Mouse (Mus musculus) intestine, embryonic 15.5 days (tissue): ENCODE data around the gene Cenpo. TPM values are rescaled to one million over a fixed set of nuclear protein-coding genes. Genes with fewer than 3 reads are reported as not detected.

Experiments used
- ATAC-seq: fragments of 200-750 bp; cut with Nextera tagmentation; 2 replicates; pipeline ENCODE4 v1.8.0; 2017; ENCODE audit warnings: moderate TSS enrichment, moderate library complexity
- H3K27ac ChIP-seq: fragments of 300-500 bp; sonication (generic); 2 replicates; pipeline ENCODE4 v1.5.1; 2015; ENCODE audit warnings: mild to moderate bottlenecking, inconsistent platforms
- H3K27me3 ChIP-seq: fragments of 300-500 bp; sonication (generic); replicated peaks from 2 replicates; pipeline ENCODE4 v1.6.1; 2015; ENCODE audit warnings: inconsistent platforms
- H3K36me3 ChIP-seq: fragments of 300-500 bp; sonication (generic); 2 replicates; pipeline ENCODE4 v1.6.1; 2015; ENCODE audit warnings: inconsistent platforms
- H3K4me1 ChIP-seq: fragments of 300-500 bp; sonication (generic); replicated peaks from 2 replicates; pipeline ENCODE4 v1.6.1; 2015; ENCODE audit warnings: inconsistent platforms
- H3K4me2 ChIP-seq: fragments of 300-500 bp; sonication (generic); replicated peaks from 2 replicates; pipeline ENCODE4 v1.6.1; 2015; ENCODE audit warnings: mild to moderate bottlenecking, inconsistent platforms
- H3K4me3 ChIP-seq: fragments of 300-500 bp; sonication (generic); replicated peaks from 2 replicates; pipeline ENCODE4 v1.5.1; 2015; ENCODE audit warnings: inconsistent platforms
- H3K9ac ChIP-seq: fragments of 300-500 bp; sonication (generic); 2 replicates; pipeline ENCODE4 v1.6.1; 2015; ENCODE audit warnings: inconsistent platforms
- H3K9me3 ChIP-seq: fragments of 300-500 bp; sonication (generic); 2 replicates; pipeline ENCODE4 v1.6.1; 2016; ENCODE audit warnings: inconsistent platforms
- WGBS: fragments of 180-500 bp; shearing (Covaris S2); methylation state at CpG from one replicate; pipeline ENCODE4 v1.1.7; 2015; 5-methylcytosine and 5-hydroxymethylcytosine counted together
- polyA plus RNA-seq: library from polyadenylated mRNA; unstranded; fragments of >200 nt; fragmentation: Nextera tagmentation; extraction: Ambion mirVana; gene quantifications from 2 replicates; pipeline ENCODE4 v1.2.1, GENCODE M21; 2015

Cenpo gene
- polyA plus RNA-seq, 1 experiment from 2014 or later = 12.8 TPM

GRCm38 (mm10) chr12:4193025-4193740 is 40.9 kb downstream of the Cenpo start:
- ATAC-seq = 0 out of 2 replicates have a peak, but pooled peaks have one; percentile 40
- Histone ChIP-seq H3K27ac (peak overlapping the region; percentile 51), H3K9ac (no peak overlapping the region), H3K27me3 (no peaks in the 10 kb centered on the region), H3K36me3 (peaks cover 5% of the 10 kb centered on the region; the same call in 1 of the 2 replicates), H3K4me2 (no peak overlapping the region), H3K4me3 (no peak overlapping the region), H3K9me3 (no peaks in the 10 kb centered on the region), H3K4me1 (peaks cover 25% of the 10 kb centered on the region)
- WGBS = 44% methylated on average over 10 of the region's 10 CpGs

- Histone ChIP-seq H3K27me3 (no peaks in the 10 kb centered on the region), H3K4me3 (no peak overlapping the region), H3K27ac (peak overlapping the region; percentile 51), H3K4me1 (peaks cover 25% of the 10 kb centered on the region), H3K4me2 (no peak overlapping the region), H3K9me3 (no peaks in the 10 kb centered on the region), H3K9ac (no peak overlapping the region), H3K36me3 (no peaks in the 10 kb centered on the region)
- 53% methylated on average over 6 of the region's 6 CpGs for WGBS
- no peak for ATAC-seq
Observed at GRCm38 (mm10) chr12:4192514-4192913, 41.6 kb downstream of the Cenpo start.

DNA sequence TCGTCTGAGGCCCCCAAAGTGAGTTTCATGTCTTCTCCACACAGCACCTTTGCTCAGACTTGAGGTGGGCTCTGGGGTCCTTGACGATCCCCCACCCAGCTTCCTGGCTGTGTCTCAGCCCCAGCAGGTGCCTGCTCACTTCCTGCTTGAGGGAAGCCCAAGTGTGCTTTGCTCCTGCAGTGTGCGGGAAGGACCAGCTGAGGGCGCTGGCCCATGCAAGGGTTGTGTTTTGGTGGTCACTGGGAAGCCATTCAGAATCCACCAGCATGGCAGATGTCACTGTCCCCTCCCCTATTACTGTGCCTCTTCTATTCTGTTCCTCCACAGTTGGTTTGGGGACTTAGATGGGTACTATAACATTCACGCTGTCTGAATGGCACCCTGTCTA is 45.0 kb downstream of the Cenpo start:
- H3K9me3 ChIP-seq = no peaks in the 10 kb centered on the region
- no peak overlapping the region for H3K9ac ChIP-seq
- 46% methylated on average over 5 of the region's 5 CpGs for WGBS
- H3K27ac ChIP-seq = no peak overlapping the region
- ATAC-seq = peak; percentile 30; the same call in 1 of the 2 replicates
- H3K4me3 ChIP-seq = no peak overlapping the region
- no peak overlapping the region for H3K4me2 ChIP-seq
- no peaks in the 10 kb centered on the region for H3K27me3 ChIP-seq
- H3K4me1 ChIP-seq = peaks cover 25% of the 10 kb centered on the region
- no peaks in the 10 kb centered on the region for H3K36me3 ChIP-seq

- Histone ChIP-seq H3K27me3 (no peaks in the 10 kb centered on the region), H3K9me3 (no peaks in the 10 kb centered on the region), H3K4me3 (no peak overlapping the region), H3K27ac (peak overlapping the region; percentile 54), H3K36me3 (no peaks in the 10 kb centered on the region), H3K9ac (no peak overlapping the region), H3K4me2 (no peak overlapping the region), H3K4me1 (peaks cover 21% of the 10 kb centered on the region)
- peak; percentile 77 for ATAC-seq
- 31% methylated on average over 14 of the region's 14 CpGs for WGBS
Observed at GRCm38 (mm10) chr12:4188171-4189059, 45.7 kb downstream of the Cenpo start.

DNA sequence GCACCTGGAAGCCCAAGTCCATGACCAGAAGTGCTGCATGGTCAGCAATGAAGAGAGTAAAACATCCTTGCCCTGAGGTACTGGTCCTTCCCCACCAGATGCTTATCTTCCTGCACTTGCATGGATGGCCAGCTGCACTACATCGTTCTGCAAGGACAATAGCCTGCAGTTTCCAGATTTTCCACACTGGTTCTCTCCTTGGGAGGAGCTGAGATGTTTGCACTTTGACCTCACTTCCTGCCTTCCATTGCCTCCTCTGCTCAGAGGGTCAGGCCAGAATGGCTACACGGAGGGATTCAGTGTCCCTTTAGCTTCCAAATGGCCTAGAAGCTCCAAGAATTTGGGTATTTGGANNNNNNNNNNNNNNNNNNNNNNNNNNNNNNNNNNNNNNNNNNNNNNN is 49.4 kb downstream of the Cenpo start:
- no peak overlapping the region for H3K27ac ChIP-seq

DNA sequence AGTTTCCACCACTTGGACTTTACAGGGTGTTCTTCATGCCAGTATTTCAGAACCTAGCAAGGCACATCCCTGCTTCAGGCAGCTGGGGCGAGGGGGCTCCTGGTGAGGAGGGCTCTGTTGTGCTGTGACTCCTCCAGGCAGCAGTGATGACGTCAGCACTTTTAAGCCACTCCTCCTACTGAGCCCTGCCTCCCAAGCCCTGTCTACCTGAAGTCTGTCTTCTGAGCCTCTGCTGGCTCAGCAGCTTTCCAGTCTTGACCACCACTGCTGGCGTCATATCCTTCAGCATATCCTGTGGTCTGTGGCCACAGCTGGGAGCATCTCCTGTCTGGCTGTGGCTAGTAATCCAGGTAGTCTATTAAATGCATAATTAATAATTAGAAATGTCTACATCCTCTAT is 53.6 kb downstream of the Cenpo start:
- peaks cover 7% of the 10 kb centered on the region; the same call in 1 of the 2 replicates for H3K4me1 ChIP-seq
- H3K27me3 ChIP-seq = no peaks in the 10 kb centered on the region
- ATAC-seq = no peak
- no peak overlapping the region for H3K9ac ChIP-seq
- H3K9me3 ChIP-seq = no peaks in the 10 kb centered on the region
- H3K27ac ChIP-seq = no peak overlapping the region
- no peaks in the 10 kb centered on the region for H3K36me3 ChIP-seq
- H3K4me3 ChIP-seq = no peak overlapping the region
- 59% methylated on average over 3 of the region's 3 CpGs for WGBS
- H3K4me2 ChIP-seq = no peak overlapping the region

More for the DNA sequence above, 49.4 kb downstream of the Cenpo start:
- Histone ChIP-seq H3K36me3 (no peaks in the 10 kb centered on the region), H3K4me2 (no peak overlapping the region), H3K9ac (no peak overlapping the region), H3K4me3 (no peak overlapping the region), H3K27me3 (no peaks in the 10 kb centered on the region), H3K9me3 (no peaks in the 10 kb centered on the region), H3K4me1 (peaks cover 8% of the 10 kb centered on the region)
- 38% methylated on average over 2 of the region's 2 CpGs for WGBS
- no peak for ATAC-seq

- H3K27me3 ChIP-seq = no peaks in the 10 kb centered on the region
- H3K4me2 ChIP-seq = no peak overlapping the region
- H3K27ac ChIP-seq = no peak overlapping the region
- no peaks in the 10 kb centered on the region for H3K9me3 ChIP-seq
- H3K36me3 ChIP-seq = no peaks in the 10 kb centered on the region
- no peak overlapping the region for H3K9ac ChIP-seq
- H3K4me3 ChIP-seq = no peak overlapping the region
- peaks cover 7% of the 10 kb centered on the region; the same call in 1 of the 2 replicates for H3K4me1 ChIP-seq
- ATAC-seq = no peak
- WGBS = 71% methylated on average over 6 of the region's 6 CpGs
Observed at GRCm38 (mm10) chr12:4179671-4180233, 54.3 kb downstream of the Cenpo start.

DNA sequence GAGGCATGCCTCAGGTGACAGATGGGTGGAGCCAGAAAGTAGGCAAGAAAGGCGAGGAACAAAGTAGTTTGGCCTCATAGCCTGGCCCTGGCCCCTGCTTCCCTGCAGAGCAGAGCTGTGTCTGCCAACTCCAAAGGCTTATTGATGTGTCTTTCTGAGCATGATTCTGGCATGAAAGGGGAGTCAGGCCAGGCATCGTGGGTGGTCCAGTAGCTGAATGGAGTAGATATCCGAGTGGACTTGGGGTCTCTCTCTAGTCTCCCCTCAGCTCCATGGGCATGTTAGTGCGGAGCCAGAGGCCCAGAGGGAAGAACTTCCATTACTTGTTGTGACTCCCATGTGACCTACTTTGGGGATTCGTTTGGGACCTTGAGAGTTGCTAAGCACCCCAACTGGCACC is 55.3 kb downstream of the Cenpo start:
- Histone ChIP-seq H3K9ac (no peak overlapping the region), H3K27ac (no peak overlapping the region), H3K36me3 (no peaks in the 10 kb centered on the region), H3K4me3 (no peak overlapping the region), H3K4me1 (peaks cover 7% of the 10 kb centered on the region; the same call in 1 of the 2 replicates), H3K9me3 (no peaks in the 10 kb centered on the region), H3K4me2 (no peak overlapping the region), H3K27me3 (no peaks in the 10 kb centered on the region)
- 0 out of 2 replicates have a peak, but pooled peaks have one; percentile 21 for ATAC-seq
- WGBS = 42% methylated on average over 5 of the region's 5 CpGs

DNA sequence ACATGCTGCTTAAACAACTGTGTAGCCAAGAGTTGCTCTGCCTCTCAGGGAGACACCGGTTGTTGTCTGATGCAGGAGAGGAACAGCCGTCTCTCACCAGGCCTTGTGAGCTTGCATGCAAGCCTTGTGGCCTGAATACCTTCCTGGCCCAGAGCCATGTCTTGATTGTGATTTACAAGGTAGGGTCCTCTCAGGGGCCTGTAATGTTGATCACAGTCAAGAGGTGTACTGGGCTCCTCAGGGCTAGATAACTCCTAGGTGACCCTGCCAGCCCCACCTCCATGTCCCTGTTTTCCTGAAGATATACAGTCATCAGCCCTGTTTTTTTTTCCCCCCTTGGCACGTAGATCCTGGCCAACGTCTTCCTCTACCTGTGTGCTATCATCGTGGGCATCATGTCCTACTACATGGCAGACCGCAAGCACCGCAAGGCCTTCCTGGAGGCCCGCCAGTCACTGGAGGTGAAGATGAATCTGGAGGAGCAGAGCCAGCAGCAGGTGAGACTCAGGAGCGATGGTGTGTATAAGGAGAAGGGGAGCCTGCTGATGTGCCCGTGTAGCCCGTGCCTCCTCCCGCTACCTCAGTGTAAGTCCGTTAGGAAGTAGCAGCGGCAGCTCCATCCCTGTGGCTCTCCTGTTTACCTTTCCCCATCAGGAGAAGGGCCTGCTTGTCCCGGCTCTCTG is 60.8 kb downstream of the Cenpo start:
- no peak for ATAC-seq
- H3K4me1 ChIP-seq = 0 out of 2 replicates have a peak, but pooled peaks cover 2% of the 10 kb centered on the region
- no peaks in the 10 kb centered on the region for H3K27me3 ChIP-seq
- H3K36me3 ChIP-seq = no peaks in the 10 kb centered on the region
- H3K27ac ChIP-seq = no peak overlapping the region
- no peak overlapping the region for H3K4me2 ChIP-seq
- no peak overlapping the region for H3K4me3 ChIP-seq
- WGBS = 66% methylated on average over 15 of the region's 15 CpGs
- no peak overlapping the region for H3K9ac ChIP-seq
- H3K9me3 ChIP-seq = no peaks in the 10 kb centered on the region

GRCm38 (mm10) chr12:4169622-4170021 is 64.5 kb downstream of the Cenpo start:
- H3K9ac ChIP-seq = no peak overlapping the region
- H3K27ac ChIP-seq = no peak overlapping the region
- no peaks in the 10 kb centered on the region for H3K27me3 ChIP-seq
- 88% methylated on average over 5 of the region's 5 CpGs for WGBS
- H3K4me3 ChIP-seq = no peak overlapping the region
- H3K36me3 ChIP-seq = no peaks in the 10 kb centered on the region
- no peaks in the 10 kb centered on the region for H3K9me3 ChIP-seq
- H3K4me1 ChIP-seq = 0 out of 2 replicates have a peak, but pooled peaks cover 2% of the 10 kb centered on the region
- no peak for ATAC-seq
- no peak overlapping the region for H3K4me2 ChIP-seq

DNA sequence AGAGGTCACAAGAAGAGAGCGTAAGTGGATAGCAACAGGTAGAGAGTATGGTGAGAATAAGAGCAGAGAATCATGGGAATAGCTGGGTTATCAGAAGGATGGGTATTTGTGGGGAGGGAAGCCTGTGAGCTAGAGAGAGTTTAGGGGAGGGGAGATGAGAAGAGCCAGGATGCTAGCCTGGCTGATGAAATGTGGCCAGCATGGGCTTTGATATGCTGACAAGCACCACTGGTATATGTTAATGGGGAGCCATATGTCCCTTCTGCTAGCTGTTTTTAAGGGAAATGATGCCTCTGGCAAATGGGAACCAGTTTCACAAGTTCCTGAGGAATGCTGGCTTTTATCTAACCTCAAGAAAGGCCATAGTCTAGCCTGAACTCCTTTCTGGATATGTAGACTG is 65.0 kb downstream of the Cenpo start:
- Histone ChIP-seq H3K4me1 (0 out of 2 replicates have a peak, but pooled peaks cover 2% of the 10 kb centered on the region), H3K4me3 (no peak overlapping the region), H3K27me3 (no peaks in the 10 kb centered on the region), H3K9ac (no peak overlapping the region), H3K36me3 (no peaks in the 10 kb centered on the region), H3K4me2 (no peak overlapping the region), H3K27ac (no peak overlapping the region), H3K9me3 (no peaks in the 10 kb centered on the region)
- no peak for ATAC-seq
- 96% methylated on average over 1 of the region's 1 CpGs for WGBS

DNA sequence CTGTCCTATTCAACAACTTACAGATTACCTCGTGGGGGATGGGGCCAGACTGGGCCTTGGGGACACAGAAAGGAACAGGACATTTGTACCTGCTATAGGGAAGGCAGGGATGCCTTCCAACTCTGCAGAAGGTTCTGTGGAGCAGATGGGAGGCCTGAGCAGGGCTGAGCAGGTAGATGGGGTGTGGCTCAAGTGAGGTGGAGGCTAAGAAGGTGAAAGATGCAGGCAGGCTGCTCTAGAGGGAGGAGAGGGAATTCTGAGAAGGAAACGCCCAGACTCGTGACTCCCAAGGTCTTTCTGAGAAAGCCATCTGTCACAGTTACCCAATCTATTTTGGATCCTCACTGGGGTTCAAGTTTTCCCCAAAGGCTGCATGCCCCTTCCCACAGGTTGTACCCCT is 67.1 kb downstream of the Cenpo start:
- Histone ChIP-seq H3K36me3 (no peaks in the 10 kb centered on the region), H3K9me3 (no peaks in the 10 kb centered on the region), H3K27ac (no peak overlapping the region), H3K27me3 (no peaks in the 10 kb centered on the region), H3K9ac (no peak overlapping the region), H3K4me1 (no peaks in the 10 kb centered on the region), H3K4me3 (no peak overlapping the region), H3K4me2 (no peak overlapping the region)
- no peak for ATAC-seq
- 63% methylated on average over 3 of the region's 3 CpGs for WGBS
